In the genomic region with DNA sequence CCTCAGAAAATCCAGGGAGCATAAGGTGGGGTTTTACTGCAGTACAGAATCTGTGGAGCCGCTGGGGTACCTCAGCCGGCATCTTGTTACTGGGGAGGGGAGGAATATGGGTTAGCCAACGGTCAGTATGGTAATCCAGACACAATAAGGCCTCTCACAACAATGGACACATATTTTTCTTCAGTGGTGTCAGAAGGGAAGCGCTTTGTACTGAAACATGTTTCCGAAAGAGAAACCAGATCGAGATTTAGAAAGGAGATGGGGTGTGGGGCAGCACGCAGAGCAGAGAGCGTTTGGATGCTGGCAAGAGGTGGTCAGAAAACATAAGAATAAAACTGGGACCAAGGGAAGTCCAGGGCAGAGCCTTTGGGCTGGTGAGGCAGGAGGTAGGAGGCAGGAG, we compare ENCODE assay signal across 25 mouse cellular contexts. TPM values are rescaled to one million over a fixed set of nuclear protein-coding genes. Genes with fewer than 3 reads are reported as not detected.
DNase-seq lines count a peak whose midpoint lies in the region; ATAC-seq and TF ChIP-seq lines count a peak whose summit lies in the region.
"Had no signal": no experiment of that assay in that cellular context is flagged by ENCODE, and none has a peak within 500 bp of the region (broad histone marks: within the 10 kb centered on the region; RNA-seq: fewer than 3 reads in every experiment).

No protein-coding gene starts in this region.

- TF ChIP-seq EP300 in lung, postnatal 0 days (IDR thresholded peaks at IDR 0.05): no peak

- DNase-seq in midbrain, embryonic 11.5 days (ENCODE audit: low spot score, missing footprints): peak; percentile 90
- DNase-seq in midbrain, postnatal 0 days (ENCODE audit: low spot score): no peak
- DNase-seq in hindbrain, embryonic 11.5 days (ENCODE audit: low spot score): peak; percentile 54
- DNase-seq in mesoderm, embryonic 11.5 days (ENCODE audit: low read depth, low spot score): peak; percentile 61
- no peak for DNase-seq in lung, postnatal 0 days (ENCODE audit: low spot score)
- no peak for DNase-seq in gastrocnemius, postnatal 36 days
- DNase-seq: adrenal gland, postnatal 14 days; B cell, adult 2 months; cerebellum, adult 8-10 months; heart, adult 18-20 months; kidney, adult 18-20 months; kidney, postnatal 4 days; lung, embryonic 14.5 days; spleen, adult 18-20 months; thymus, postnatal 25 days had no signal

- no peak overlapping the region for H3K4me3 ChIP-seq in midbrain, embryonic 11.5 days (ENCODE audit: low read depth, low read length)
- no peak overlapping the region for H3K4me3 ChIP-seq in midbrain, postnatal 0 days (ENCODE audit: low read depth, low read length)
- peak overlapping the region; percentile 15; the same call in 1 of the 2 replicates for H3K4me3 ChIP-seq in hindbrain, embryonic 11.5 days (ENCODE audit: low read depth, low read length)
- H3K4me3 ChIP-seq in stomach, embryonic 16.5 days (replicated peaks; ENCODE audit: low read length): no peak overlapping the region
- H3K4me3 ChIP-seq in lung, postnatal 0 days (ENCODE audit: low read depth, low read length): no peak overlapping the region
- no peak overlapping the region for H3K4me3 ChIP-seq in heart, embryonic 11.5 days (ENCODE audit: low read depth, low read length)
- H3K4me3 ChIP-seq: forebrain, embryonic 15.5 days; heart, embryonic 15.5 days; midbrain, embryonic 15.5 days had no signal

- ATAC-seq in midbrain, embryonic 11.5 days (ENCODE audit: low FRiP score): no peak
- no peak for ATAC-seq in midbrain, postnatal 0 days (ENCODE audit: low FRiP score)
- no peak for ATAC-seq in hindbrain, embryonic 11.5 days (ENCODE audit: low FRiP score)
- no peak for ATAC-seq in stomach, embryonic 16.5 days (ENCODE audit: insufficient read depth, low FRiP score)
- no peak for ATAC-seq in lung, postnatal 0 days
- no peak for ATAC-seq in heart, embryonic 11.5 days (replicated peaks; ENCODE audit: insufficient number of reproducible peaks, low FRiP score, low TSS enrichment)
- ATAC-seq: activated CD4-positive, CD25-positive, alpha-beta regulatory T cell, adult 4 months; forebrain, embryonic 15.5 days; midbrain, embryonic 15.5 days had no signal

- H3K4me2 ChIP-seq in midbrain, embryonic 11.5 days: no peak overlapping the region
- H3K4me2 ChIP-seq in midbrain, postnatal 0 days (ENCODE audit: low read depth, low read length, poor library complexity, severe bottlenecking): no peak overlapping the region
- peak overlapping the region; percentile 27 for H3K4me2 ChIP-seq in hindbrain, embryonic 11.5 days (replicated peaks; ENCODE audit: low read depth, low read length)
- 0 out of 2 replicates have a peak overlapping the region, but pooled peaks have one; percentile 11 for H3K4me2 ChIP-seq in stomach, embryonic 16.5 days (ENCODE audit: low read depth, low read length)
- H3K4me2 ChIP-seq in lung, postnatal 0 days (replicated peaks; ENCODE audit: low read depth, low read length): no peak overlapping the region
- no peak overlapping the region for H3K4me2 ChIP-seq in heart, embryonic 11.5 days
- H3K4me2 ChIP-seq: forebrain, embryonic 15.5 days; heart, embryonic 15.5 days; lung, embryonic 14.5 days; midbrain, embryonic 15.5 days had no signal

- under 1% methylated on average over 8 of the region's 8 CpGs for WGBS in midbrain, embryonic 11.5 days
- WGBS in midbrain, postnatal 0 days: 2% methylated on average over 8 of the region's 8 CpGs
- 6% methylated on average over 8 of the region's 8 CpGs for WGBS in hindbrain, embryonic 11.5 days
- WGBS in stomach, embryonic 16.5 days: 38% methylated on average over 8 of the region's 8 CpGs
- WGBS in lung, postnatal 0 days: 21% methylated on average over 8 of the region's 8 CpGs
- 6% methylated on average over 8 of the region's 8 CpGs for WGBS in heart, embryonic 11.5 days (ENCODE audit: insufficient replicate concordance)

- H3K9ac ChIP-seq in midbrain, embryonic 11.5 days (ENCODE audit: low read length): no peak overlapping the region
- H3K9ac ChIP-seq in midbrain, postnatal 0 days (replicated peaks; ENCODE audit: low read length, poor library complexity, severe bottlenecking): no peak overlapping the region
- H3K9ac ChIP-seq in hindbrain, embryonic 11.5 days (ENCODE audit: low read depth, low read length): peak overlapping the region; percentile 31
- peak overlapping the region; percentile 9; the same call in 1 of the 2 replicates for H3K9ac ChIP-seq in stomach, embryonic 16.5 days (ENCODE audit: low read length)
- H3K9ac ChIP-seq in lung, postnatal 0 days (replicated peaks; ENCODE audit: low read depth): no peak overlapping the region
- no peak overlapping the region for H3K9ac ChIP-seq in heart, embryonic 11.5 days (ENCODE audit: low read depth, low read length)
- H3K9ac ChIP-seq: forebrain, embryonic 15.5 days; heart, embryonic 15.5 days; lung, embryonic 14.5 days; midbrain, embryonic 15.5 days had no signal

- no peaks in the 10 kb centered on the region for H3K9me3 ChIP-seq in midbrain, embryonic 11.5 days (ENCODE audit: control insufficient read depth, low read length)
- H3K9me3 ChIP-seq in midbrain, postnatal 0 days (ENCODE audit: low read length): no peaks in the 10 kb centered on the region
- no peaks in the 10 kb centered on the region for H3K9me3 ChIP-seq in hindbrain, embryonic 11.5 days (ENCODE audit: control insufficient read depth, low read length)
- H3K9me3 ChIP-seq in stomach, embryonic 16.5 days (replicated peaks; ENCODE audit: control insufficient read depth, low read length): no peaks in the 10 kb centered on the region
- no peaks in the 10 kb centered on the region for H3K9me3 ChIP-seq in lung, postnatal 0 days (ENCODE audit: low read length)
- no peaks in the 10 kb centered on the region for H3K9me3 ChIP-seq in heart, embryonic 11.5 days (replicated peaks; ENCODE audit: control insufficient read depth, low read length)
- H3K9me3 ChIP-seq: forebrain, embryonic 15.5 days; heart, embryonic 15.5 days; midbrain, embryonic 15.5 days had no signal

- no peaks in the 10 kb centered on the region for H3K36me3 ChIP-seq in midbrain, embryonic 11.5 days (ENCODE audit: control insufficient read depth, insufficient read depth, low read length)
- no peaks in the 10 kb centered on the region for H3K36me3 ChIP-seq in midbrain, postnatal 0 days (ENCODE audit: insufficient read depth, low read length)
- no peaks in the 10 kb centered on the region for H3K36me3 ChIP-seq in hindbrain, embryonic 11.5 days (ENCODE audit: control insufficient read depth, insufficient read depth, low read length)
- no peaks in the 10 kb centered on the region for H3K36me3 ChIP-seq in stomach, embryonic 16.5 days (ENCODE audit: control insufficient read depth, insufficient read depth, low read length)
- H3K36me3 ChIP-seq in lung, postnatal 0 days (ENCODE audit: insufficient read depth, low read length): no peaks in the 10 kb centered on the region
- H3K36me3 ChIP-seq in heart, embryonic 11.5 days (ENCODE audit: control insufficient read depth, insufficient read depth, low read length): no peaks in the 10 kb centered on the region
- H3K36me3 ChIP-seq: forebrain, embryonic 15.5 days; heart, embryonic 15.5 days; midbrain, embryonic 15.5 days had no signal

- peaks cover 98% of the 10 kb centered on the region for H3K27me3 ChIP-seq in midbrain, embryonic 11.5 days (ENCODE audit: control insufficient read depth, insufficient read depth, low read length)
- H3K27me3 ChIP-seq in midbrain, postnatal 0 days (ENCODE audit: insufficient read depth, low read length): peaks cover 91% of the 10 kb centered on the region
- H3K27me3 ChIP-seq in hindbrain, embryonic 11.5 days (ENCODE audit: control insufficient read depth, insufficient read depth, low read length): peaks cover 88% of the 10 kb centered on the region
- peaks cover 22% of the 10 kb centered on the region for H3K27me3 ChIP-seq in stomach, embryonic 16.5 days (ENCODE audit: control insufficient read depth, insufficient read depth, low read length)
- peaks cover 67% of the 10 kb centered on the region for H3K27me3 ChIP-seq in lung, postnatal 0 days (replicated peaks; ENCODE audit: insufficient read depth, low read length)
- peaks cover 90% of the 10 kb centered on the region for H3K27me3 ChIP-seq in heart, embryonic 11.5 days (ENCODE audit: control insufficient read depth, insufficient read depth, low read length)

- no peak for TF ChIP-seq CTCF in midbrain, postnatal 0 days (IDR thresholded peaks at IDR 0.05)
- TF ChIP-seq CTCF in lung, postnatal 0 days (IDR thresholded peaks at IDR 0.05): no peak

- no peaks in the 10 kb centered on the region for H3K4me1 ChIP-seq in midbrain, embryonic 11.5 days (ENCODE audit: control insufficient read depth, insufficient read depth, low read length)
- H3K4me1 ChIP-seq in midbrain, postnatal 0 days (ENCODE audit: insufficient read depth, low read length): no peaks in the 10 kb centered on the region
- H3K4me1 ChIP-seq in hindbrain, embryonic 11.5 days (replicated peaks; ENCODE audit: control insufficient read depth, insufficient read depth, low read length): no peaks in the 10 kb centered on the region; the same call in 1 of the 2 replicates
- H3K4me1 ChIP-seq in stomach, embryonic 16.5 days (ENCODE audit: control insufficient read depth, insufficient read depth, low read length): peaks cover 13% of the 10 kb centered on the region; the same call in 1 of the 2 replicates
- H3K4me1 ChIP-seq in lung, postnatal 0 days (ENCODE audit: insufficient read depth, low read depth, low read length): no peaks in the 10 kb centered on the region
- no peaks in the 10 kb centered on the region for H3K4me1 ChIP-seq in heart, embryonic 11.5 days (ENCODE audit: control insufficient read depth, insufficient read depth, low read length)
- H3K4me1 ChIP-seq: midbrain, embryonic 15.5 days had no signal

- H3K27ac ChIP-seq in midbrain, embryonic 11.5 days (ENCODE audit: low read depth, low read length): no peak overlapping the region
- no peak overlapping the region for H3K27ac ChIP-seq in midbrain, postnatal 0 days (ENCODE audit: low read depth, low read length)
- H3K27ac ChIP-seq in hindbrain, embryonic 11.5 days (ENCODE audit: low read depth, low read length): peak overlapping the region; percentile 90
- H3K27ac ChIP-seq in stomach, embryonic 16.5 days (ENCODE audit: low read length): no peak overlapping the region
- no peak overlapping the region for H3K27ac ChIP-seq in lung, postnatal 0 days (ENCODE audit: low read length)
- H3K27ac ChIP-seq in heart, embryonic 11.5 days (ENCODE audit: low read depth, low read length): no peak overlapping the region
- H3K27ac ChIP-seq: forebrain, embryonic 15.5 days; heart, embryonic 15.5 days; macrophage; midbrain, embryonic 15.5 days had no signal

- intact Hi-C loops in gastrocnemius, postnatal 36 days (cut with DNase I): no loop called here

RNA-seq across cellular contexts. Expression of gene Hoxc4, which starts 11.4 kb away (rescaled TPM):
- not detected in 2 replicates for polyA plus RNA-seq in midbrain, embryonic 11.5 days (2014; fragmentation: Nextera tagmentation; extraction: Ambion mirVana)
- 2.2 TPM in 1 of 2 replicates, not detected in the other for total RNA-seq in midbrain, postnatal 0 days (2014; rRNA removed)
- polyA plus RNA-seq in midbrain, postnatal 0 days (2015; fragmentation: Nextera tagmentation; extraction: Ambion mirVana): not detected in 2 replicates
- polyA plus RNA-seq in hindbrain, embryonic 11.5 days (2014; fragmentation: Nextera tagmentation; extraction: Ambion mirVana): 37.3 and 37.8 TPM in 2 replicates
- 19.0 and 20.0 TPM in 2 replicates for polyA plus RNA-seq in stomach, embryonic 16.5 days (2015; fragmentation: Nextera tagmentation; extraction: Ambion mirVana)
- polyA plus RNA-seq in lung, postnatal 0 days (2015; fragmentation: Nextera tagmentation; extraction: Ambion mirVana): 0.21 and 0.23 TPM in 2 replicates
- polyA plus RNA-seq in heart, embryonic 11.5 days (2014; fragmentation: Nextera tagmentation; extraction: Ambion mirVana): 1.2 and 2.0 TPM in 2 replicates
- total RNA-seq in gastrocnemius, postnatal 36 days (2021): 1 to 10 TPM; 4.1 to 4.2 TPM
- total RNA-seq: layer of hippocampus, postnatal 10 days; left cerebral cortex, postnatal 25 days; liver, adult 2 months had no signal
- polyA plus RNA-seq: activated CD4-positive, CD25-positive, alpha-beta regulatory T cell, adult 4 months; forebrain, embryonic 15.5 days; liver, adult 2 months; macrophage; midbrain, embryonic 15.5 days had no signal

RNA-seq across cellular contexts. Expression of gene Hoxc6, which starts 32.1 kb away (rescaled TPM):
- not detected in 2 replicates for polyA plus RNA-seq in midbrain, embryonic 11.5 days (2014; fragmentation: Nextera tagmentation; extraction: Ambion mirVana)
- not detected in 2 replicates for total RNA-seq in midbrain, postnatal 0 days (2014; rRNA removed)
- polyA plus RNA-seq in midbrain, postnatal 0 days (2015; fragmentation: Nextera tagmentation; extraction: Ambion mirVana): not detected in 2 replicates
- 0.45 and 5.4 TPM in 2 replicates for polyA plus RNA-seq in hindbrain, embryonic 11.5 days (2014; fragmentation: Nextera tagmentation; extraction: Ambion mirVana)
- polyA plus RNA-seq in stomach, embryonic 16.5 days (2015; fragmentation: Nextera tagmentation; extraction: Ambion mirVana): 3.3 and 3.8 TPM in 2 replicates
- polyA plus RNA-seq in lung, postnatal 0 days (2015; fragmentation: Nextera tagmentation; extraction: Ambion mirVana): not detected in 2 replicates
- 0.49 and 0.51 TPM in 2 replicates for polyA plus RNA-seq in heart, embryonic 11.5 days (2014; fragmentation: Nextera tagmentation; extraction: Ambion mirVana)
- 1 to 10 TPM; 6.8 to 7.0 TPM for total RNA-seq in gastrocnemius, postnatal 36 days (2021)
- total RNA-seq: layer of hippocampus, postnatal 10 days; left cerebral cortex, postnatal 25 days; liver, adult 2 months had no signal
- polyA plus RNA-seq: activated CD4-positive, CD25-positive, alpha-beta regulatory T cell, adult 4 months; forebrain, embryonic 15.5 days; liver, adult 2 months; lung, embryonic 14.5 days; macrophage; midbrain, embryonic 15.5 days had no signal

RNA-seq across cellular contexts. Expression of gene Hoxc8, which starts 39.7 kb away (rescaled TPM):
- polyA plus RNA-seq in midbrain, embryonic 11.5 days (2014; fragmentation: Nextera tagmentation; extraction: Ambion mirVana): not detected in 2 replicates
- not detected in 2 replicates for total RNA-seq in midbrain, postnatal 0 days (2014; rRNA removed)
- not detected in 2 replicates for polyA plus RNA-seq in midbrain, postnatal 0 days (2015; fragmentation: Nextera tagmentation; extraction: Ambion mirVana)
- polyA plus RNA-seq in hindbrain, embryonic 11.5 days (2014; fragmentation: Nextera tagmentation; extraction: Ambion mirVana): not detected in 2 replicates
- 2.0 and 2.5 TPM in 2 replicates for polyA plus RNA-seq in stomach, embryonic 16.5 days (2015; fragmentation: Nextera tagmentation; extraction: Ambion mirVana)
- not detected in 2 replicates for polyA plus RNA-seq in lung, postnatal 0 days (2015; fragmentation: Nextera tagmentation; extraction: Ambion mirVana)
- polyA plus RNA-seq in heart, embryonic 11.5 days (2014; fragmentation: Nextera tagmentation; extraction: Ambion mirVana): 0.11 and 0.20 TPM in 2 replicates
- 1 to 10 TPM; 1.5 to 2.0 TPM for total RNA-seq in gastrocnemius, postnatal 36 days (2021)
- total RNA-seq: heart, adult 18-20 months; layer of hippocampus, postnatal 10 days; left cerebral cortex, postnatal 25 days; liver, adult 2 months had no signal
- polyA plus RNA-seq: forebrain, embryonic 15.5 days; heart, embryonic 15.5 days; liver, adult 2 months; lung, embryonic 14.5 days; macrophage; midbrain, embryonic 15.5 days had no signal

RNA-seq across cellular contexts. Expression of gene Hoxc9, which starts 53.9 kb away (rescaled TPM):
- polyA plus RNA-seq in midbrain, embryonic 11.5 days (2014; fragmentation: Nextera tagmentation; extraction: Ambion mirVana): not detected in 2 replicates
- total RNA-seq in midbrain, postnatal 0 days (2014; rRNA removed): not detected in 2 replicates
- not detected in 2 replicates for polyA plus RNA-seq in midbrain, postnatal 0 days (2015; fragmentation: Nextera tagmentation; extraction: Ambion mirVana)
- not detected in 2 replicates for polyA plus RNA-seq in hindbrain, embryonic 11.5 days (2014; fragmentation: Nextera tagmentation; extraction: Ambion mirVana)
- polyA plus RNA-seq in stomach, embryonic 16.5 days (2015; fragmentation: Nextera tagmentation; extraction: Ambion mirVana): not detected in 2 replicates
- polyA plus RNA-seq in lung, postnatal 0 days (2015; fragmentation: Nextera tagmentation; extraction: Ambion mirVana): not detected in 2 replicates
- polyA plus RNA-seq in heart, embryonic 11.5 days (2014; fragmentation: Nextera tagmentation; extraction: Ambion mirVana): not detected in 2 replicates
- total RNA-seq in gastrocnemius, postnatal 36 days (2021): 1 to 10 TPM; 5.0 to 5.5 TPM
- total RNA-seq: heart, adult 18-20 months; layer of hippocampus, postnatal 10 days; left cerebral cortex, postnatal 25 days; liver, adult 2 months had no signal
- polyA plus RNA-seq: activated CD4-positive, CD25-positive, alpha-beta regulatory T cell, adult 4 months; forebrain, embryonic 15.5 days; heart, embryonic 15.5 days; liver, adult 2 months; lung, embryonic 14.5 days; macrophage; midbrain, embryonic 15.5 days had no signal

Comparison
In these comparisons a context has a peak if more than half of its experiments do, and no peak if none do; other contexts are left out.
1. DNase-seq: peak in midbrain, embryonic 11.5 days (single experiment), hindbrain, embryonic 11.5 days (single experiment) and mesoderm, embryonic 11.5 days (single experiment); none in midbrain, postnatal 0 days (single experiment), lung, postnatal 0 days (single experiment) and gastrocnemius, postnatal 36 days (0 of 2).
2. H3K4me2 ChIP-seq: peak in hindbrain, embryonic 11.5 days (single experiment) and stomach, embryonic 16.5 days (single experiment); none in midbrain, embryonic 11.5 days (single experiment), midbrain, postnatal 0 days (single experiment), lung, postnatal 0 days (single experiment) and heart, embryonic 11.5 days (single experiment).
3. H3K9ac ChIP-seq: peak in hindbrain, embryonic 11.5 days (single experiment) and stomach, embryonic 16.5 days (single experiment); none in midbrain, embryonic 11.5 days (single experiment), midbrain, postnatal 0 days (single experiment), lung, postnatal 0 days (single experiment) and heart, embryonic 11.5 days (single experiment).